Mouse (Mus musculus) bone marrow, adult 2 months (tissue): ENCODE results near the gene Trim72.

ENCODE experiments used
- CTCF ChIP-seq: fragments of 200-500 bp; IDR thresholded peaks from 2 replicates; pipeline ENCODE4 v1.5.1; 2011; ENCODE audit warnings: low read length, control low read depth; ENCODE audit not compliant: control insufficient read depth, insufficient read depth
- POLR2A ChIP-seq: fragments of 200-500 bp; IDR thresholded peaks from 2 replicates; pipeline ENCODE4 v1.6.1; 2011; ENCODE audit warnings: low read depth, mild to moderate bottlenecking, control low read depth, low read length, borderline replicate concordance; ENCODE audit not compliant: control insufficient read depth

GRCm38 (mm10) chr7:128019187-128019586 lies 15.4 kb downstream of the Trim72 start:
- TF ChIP-seq POLR2A (no peak), CTCF (no peak)
